Mouse (Mus musculus) neural tube, embryonic 12.5 days (tissue): ENCODE measurements around the gene Gm10964. TPM values are rescaled to one million over a fixed set of nuclear protein-coding genes. Genes with fewer than 3 reads are reported as not detected.

Source experiments
- ATAC-seq: fragments of 200-750 bp; cut with Nextera tagmentation; 2 replicates; pipeline ENCODE4 v1.8.0; 2017; ENCODE audit warnings: low read depth, mild to moderate bottlenecking, moderate TSS enrichment, moderate library complexity; ENCODE audit not compliant: low FRiP score
- H3K27ac ChIP-seq: fragments of 300-500 bp; sonication (generic); 2 replicates; pipeline ENCODE4 v1.5.1; 2016
- H3K27me3 ChIP-seq: fragments of 300-500 bp; sonication (generic); replicated peaks from 2 replicates; pipeline ENCODE4 v1.6.1; 2016; ENCODE audit warnings: mild to moderate bottlenecking
- H3K36me3 ChIP-seq: fragments of 300-500 bp; sonication (generic); 2 replicates; pipeline ENCODE4 v1.6.1; 2016; ENCODE audit warnings: mild to moderate bottlenecking
- H3K4me1 ChIP-seq: fragments of 300-500 bp; sonication (generic); 2 replicates; pipeline ENCODE4 v1.6.1; 2016
- H3K4me2 ChIP-seq: fragments of 300-500 bp; sonication (generic); replicated peaks from 2 replicates; pipeline ENCODE4 v1.6.1; 2016; ENCODE audit warnings: mild to moderate bottlenecking
- H3K4me3 ChIP-seq: fragments of 300-500 bp; sonication (generic); 2 replicates; pipeline ENCODE4 v1.5.1; 2016
- H3K9ac ChIP-seq: fragments of 300-500 bp; sonication (generic); 2 replicates; pipeline ENCODE4 v1.6.1; 2016; ENCODE audit warnings: mild to moderate bottlenecking
- H3K9me3 ChIP-seq: fragments of 300-500 bp; sonication (generic); 2 replicates; pipeline ENCODE4 v1.6.1; 2016; ENCODE audit warnings: mild to moderate bottlenecking
- WGBS: fragments of 180-500 bp; shearing (Covaris S2); methylation state at CpG from one replicate; pipeline ENCODE4 v1.1.7; 2016; 5-methylcytosine and 5-hydroxymethylcytosine counted together
- polyA plus RNA-seq: library from polyadenylated mRNA; unstranded; fragments of >200 nt; fragmentation: Nextera tagmentation; extraction: Ambion mirVana; gene quantifications from 2 replicates; pipeline ENCODE4 v1.2.1, GENCODE M21; 2016

The Gm10964 gene
- polyA plus RNA-seq, 1 experiment from 2014 or later: not detected

DNA sequence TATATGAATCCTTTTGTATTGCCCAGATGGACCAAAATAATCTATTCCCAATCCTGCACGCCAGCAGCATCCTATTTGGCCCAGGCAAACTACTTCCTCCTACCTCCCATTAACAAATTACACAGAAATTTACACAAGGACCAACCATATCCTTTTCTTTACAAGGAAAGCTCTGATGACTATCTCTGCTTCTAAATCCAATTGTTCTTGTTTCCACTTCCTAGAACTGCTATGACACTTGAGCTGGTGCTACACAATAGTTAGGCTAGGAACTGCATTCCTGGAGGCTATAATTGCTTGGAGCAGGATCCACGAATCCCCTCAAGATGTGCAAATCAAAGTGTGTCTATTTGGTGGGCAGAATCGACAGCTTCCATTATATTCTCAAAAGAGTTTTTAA lies 27.6 kb downstream of the Gm10964 start:
- Histone ChIP-seq H3K27ac (no peak overlapping the region), H3K4me2 (no peak overlapping the region), H3K9me3 (no peaks in the 10 kb centered on the region), H3K27me3 (no peaks in the 10 kb centered on the region), H3K36me3 (peaks cover 25% of the 10 kb centered on the region), H3K4me1 (no peaks in the 10 kb centered on the region), H3K4me3 (no peak overlapping the region), H3K9ac (no peak overlapping the region)
- WGBS: 63% methylated on average over 3 of the region's 3 CpGs
- ATAC-seq: no peak

DNA sequence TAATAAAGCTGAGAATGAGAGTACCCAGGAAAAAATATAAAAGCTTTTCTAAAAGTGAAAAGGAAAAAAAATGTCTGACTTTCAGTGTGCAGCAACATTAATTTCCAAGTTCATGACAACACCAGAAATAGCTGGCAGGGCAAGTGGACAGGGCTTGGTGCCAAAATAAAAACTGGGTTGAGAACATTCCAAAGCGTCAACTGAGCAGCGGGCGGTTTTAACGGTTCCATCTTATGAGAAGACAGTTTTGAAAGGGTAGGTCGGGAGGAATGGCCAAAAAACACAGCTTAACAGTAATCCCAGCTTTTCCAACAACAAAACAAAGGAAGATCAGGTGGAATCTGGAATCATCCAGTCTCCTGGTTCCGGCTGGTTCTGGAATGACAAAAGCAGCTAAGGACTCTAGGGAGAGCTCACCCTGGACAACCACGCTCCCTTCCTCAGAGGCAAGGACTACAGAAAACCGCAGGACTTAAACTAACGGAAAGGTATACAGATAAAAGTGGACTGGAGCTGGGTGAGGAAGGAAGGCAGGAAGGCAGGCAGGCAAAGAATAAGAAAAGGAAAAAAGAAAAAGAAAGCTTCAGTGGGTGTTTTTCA lies 32.5 kb downstream of the Gm10964 start:
- Histone ChIP-seq H3K4me3 (no peak overlapping the region), H3K36me3 (peaks cover 8% of the 10 kb centered on the region; the same call in 1 of the 2 replicates), H3K27ac (no peak overlapping the region), H3K9ac (no peak overlapping the region), H3K27me3 (no peaks in the 10 kb centered on the region), H3K4me1 (no peaks in the 10 kb centered on the region), H3K9me3 (no peaks in the 10 kb centered on the region), H3K4me2 (no peak overlapping the region)
- ATAC-seq: no peak
- 88% methylated on average over 9 of the region's 9 CpGs for WGBS

DNA sequence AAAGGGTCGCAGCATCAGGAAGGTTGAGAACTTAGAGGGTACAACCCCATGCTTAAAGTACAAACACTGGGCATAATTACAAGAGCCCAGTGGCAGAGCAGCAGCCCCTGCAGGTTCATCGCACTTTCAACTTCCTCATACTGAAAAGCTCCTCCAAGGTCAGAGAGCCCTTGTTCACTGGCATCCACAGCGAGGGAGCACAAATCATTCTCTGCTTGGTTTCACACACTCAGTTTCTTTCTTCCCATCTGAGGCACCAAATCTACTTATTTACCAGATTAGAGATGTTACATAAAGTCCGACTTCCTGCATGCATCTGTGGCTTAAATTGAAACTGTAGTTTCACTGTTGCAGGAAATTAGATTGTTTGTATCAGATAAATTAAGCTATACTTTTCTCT lies 33.7 kb downstream of the Gm10964 start:
- Histone ChIP-seq H3K4me1 (no peaks in the 10 kb centered on the region), H3K36me3 (peaks cover 19% of the 10 kb centered on the region), H3K27ac (no peak overlapping the region), H3K4me2 (no peak overlapping the region), H3K9me3 (no peaks in the 10 kb centered on the region), H3K9ac (no peak overlapping the region), H3K27me3 (no peaks in the 10 kb centered on the region), H3K4me3 (no peak overlapping the region)
- no peak for ATAC-seq
- WGBS: 83% methylated on average over 4 of the region's 4 CpGs

DNA sequence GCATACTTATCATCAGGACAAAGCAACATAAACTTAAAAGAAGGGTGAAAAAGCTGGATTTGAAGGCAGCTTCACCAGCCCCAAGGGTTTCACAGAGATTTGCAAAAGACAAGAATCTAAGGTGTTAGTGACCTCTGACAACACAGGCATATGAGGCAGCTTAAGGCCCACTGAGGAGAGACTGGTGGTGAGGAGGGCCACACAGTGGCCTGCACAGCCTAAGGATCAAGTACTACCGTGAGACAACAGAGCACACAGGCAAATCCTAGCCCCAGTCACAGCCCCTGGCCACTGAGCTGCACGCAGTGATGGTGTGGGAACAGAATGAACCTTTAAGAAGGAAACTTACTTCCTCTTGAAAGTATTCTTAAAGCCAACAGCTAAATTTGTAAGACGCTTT lies 34.3 kb downstream of the Gm10964 start:
- 88% methylated on average over 3 of the region's 3 CpGs for WGBS
- Histone ChIP-seq H3K4me3 (no peak overlapping the region), H3K4me1 (no peaks in the 10 kb centered on the region), H3K27ac (no peak overlapping the region), H3K4me2 (no peak overlapping the region), H3K36me3 (peaks cover 18% of the 10 kb centered on the region), H3K9me3 (no peaks in the 10 kb centered on the region), H3K27me3 (no peaks in the 10 kb centered on the region), H3K9ac (no peak overlapping the region)
- no peak for ATAC-seq

DNA sequence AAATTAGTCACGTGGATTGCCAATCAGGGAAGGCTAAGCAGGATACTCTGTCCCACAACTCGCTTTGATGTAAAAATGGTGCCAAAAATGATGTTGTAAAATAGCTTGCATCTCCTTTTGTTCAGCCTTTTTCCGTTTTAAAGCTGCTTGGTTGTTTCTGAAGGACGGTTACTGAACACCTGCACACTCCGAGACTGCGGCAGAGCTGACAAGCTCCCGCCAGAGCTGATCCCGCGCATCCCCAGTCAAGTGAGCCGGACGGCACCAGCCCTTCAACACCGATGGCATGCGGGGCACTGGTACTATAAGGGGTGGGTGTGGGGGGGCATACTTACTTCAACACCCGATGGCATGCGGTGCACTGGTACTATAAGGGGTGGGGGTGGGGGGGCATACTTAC lies 34.8 kb downstream of the Gm10964 start:
- Histone ChIP-seq H3K4me2 (no peak overlapping the region), H3K4me1 (no peaks in the 10 kb centered on the region), H3K36me3 (peaks cover 14% of the 10 kb centered on the region), H3K27ac (no peak overlapping the region), H3K27me3 (no peaks in the 10 kb centered on the region), H3K4me3 (no peak overlapping the region), H3K9me3 (no peaks in the 10 kb centered on the region), H3K9ac (no peak overlapping the region)
- WGBS: 88% methylated on average over 15 of the region's 15 CpGs
- ATAC-seq: no peak

DNA sequence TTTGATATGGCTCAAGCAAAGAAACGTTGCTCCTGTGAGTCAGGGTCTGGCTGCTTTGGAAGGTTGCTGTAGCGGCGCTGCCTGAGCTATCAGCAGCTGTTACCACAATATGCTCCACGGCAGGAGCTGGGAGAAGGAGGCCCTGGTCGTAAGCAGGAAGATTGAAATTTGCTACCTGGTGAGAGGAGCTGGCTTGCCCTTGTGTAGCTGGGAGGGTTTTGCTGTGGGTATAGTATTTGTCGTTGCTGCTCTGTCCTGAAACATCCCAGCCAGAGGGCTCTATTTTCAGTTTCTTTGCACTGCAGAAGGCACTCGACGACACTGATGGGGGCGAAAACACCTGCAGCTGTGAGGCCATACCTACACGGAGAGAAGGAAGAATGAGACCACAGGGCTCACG lies 38.8 kb downstream of the Gm10964 start:
- H3K9me3 ChIP-seq: no peaks in the 10 kb centered on the region
- H3K36me3 ChIP-seq: peaks cover 14% of the 10 kb centered on the region
- H3K27me3 ChIP-seq: no peaks in the 10 kb centered on the region
- no peak overlapping the region for H3K4me2 ChIP-seq
- 92% methylated on average over 11 of the region's 11 CpGs for WGBS
- H3K4me1 ChIP-seq: no peaks in the 10 kb centered on the region
- H3K9ac ChIP-seq: no peak overlapping the region
- H3K4me3 ChIP-seq: no peak overlapping the region
- H3K27ac ChIP-seq: no peak overlapping the region
- ATAC-seq: no peak

DNA sequence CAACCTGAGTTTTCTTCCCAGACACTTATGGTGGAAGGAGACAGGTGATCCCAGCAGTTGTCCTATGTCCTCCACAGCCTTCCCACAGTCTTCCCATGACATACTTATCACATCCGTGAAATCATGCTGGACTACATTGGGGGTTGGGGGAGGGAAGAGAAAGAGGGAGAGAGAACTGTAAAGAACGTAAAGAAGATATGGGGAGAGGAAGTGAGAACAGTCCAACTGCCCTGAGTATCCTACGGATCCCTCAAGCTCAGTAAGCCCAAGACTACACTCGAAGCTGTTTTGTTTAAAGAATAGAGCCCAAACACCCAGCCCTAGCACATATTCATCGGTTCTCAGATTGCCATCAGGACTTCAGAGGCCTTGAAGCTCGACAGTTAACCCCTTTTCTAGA lies 39.5 kb downstream of the Gm10964 start:
- H3K4me2 ChIP-seq: no peak overlapping the region
- no peak overlapping the region for H3K9ac ChIP-seq
- no peaks in the 10 kb centered on the region for H3K4me1 ChIP-seq
- H3K4me3 ChIP-seq: no peak overlapping the region
- no peaks in the 10 kb centered on the region for H3K27me3 ChIP-seq
- no peaks in the 10 kb centered on the region for H3K9me3 ChIP-seq
- no peak for ATAC-seq
- peaks cover 14% of the 10 kb centered on the region for H3K36me3 ChIP-seq
- 93% methylated on average over 6 of the region's 6 CpGs for WGBS
- H3K27ac ChIP-seq: no peak overlapping the region

DNA sequence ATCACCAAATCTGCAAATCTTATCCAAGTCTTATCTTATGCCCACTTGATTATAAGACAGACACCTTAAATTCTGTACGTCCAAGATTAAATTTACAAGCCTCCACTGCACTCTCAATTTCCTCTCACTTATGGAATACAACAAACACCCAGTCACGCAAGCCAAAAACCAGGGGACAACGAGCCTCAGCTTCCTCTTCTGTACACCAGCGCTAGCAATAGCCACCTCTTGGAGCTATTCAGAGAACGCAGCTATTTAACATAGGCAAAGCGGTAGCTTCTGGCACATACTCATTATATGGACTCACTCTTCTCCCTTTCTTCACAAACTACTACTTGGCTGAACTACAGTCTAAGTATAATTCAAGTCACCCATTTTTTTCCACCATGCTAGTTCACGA lies 40.0 kb downstream of the Gm10964 start:
- no peak for ATAC-seq
- H3K4me1 ChIP-seq: no peaks in the 10 kb centered on the region
- 91% methylated on average over 7 of the region's 7 CpGs for WGBS
- H3K4me2 ChIP-seq: no peak overlapping the region
- no peaks in the 10 kb centered on the region for H3K9me3 ChIP-seq
- no peak overlapping the region for H3K9ac ChIP-seq
- peaks cover 14% of the 10 kb centered on the region for H3K36me3 ChIP-seq
- no peak overlapping the region for H3K4me3 ChIP-seq
- H3K27me3 ChIP-seq: no peaks in the 10 kb centered on the region
- no peak overlapping the region for H3K27ac ChIP-seq

DNA sequence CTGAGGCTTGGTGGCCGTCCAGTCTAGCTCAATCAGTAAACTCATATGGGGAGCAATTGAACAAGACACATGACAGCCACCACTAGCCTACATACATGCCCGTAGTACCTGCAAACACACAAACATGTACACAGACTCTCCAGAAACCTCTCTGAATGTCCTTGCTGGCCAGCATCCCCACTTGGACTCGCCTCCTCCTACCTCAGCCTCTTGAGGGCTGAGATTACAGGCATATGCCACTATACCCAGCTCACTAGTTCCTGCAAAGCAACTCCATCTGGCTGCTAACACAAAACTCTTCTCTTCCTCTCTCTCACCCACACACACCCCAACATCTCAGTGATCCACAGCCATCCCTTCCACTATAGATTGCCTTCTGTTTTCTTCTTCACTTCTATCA lies 41.1 kb downstream of the Gm10964 start:
- Histone ChIP-seq H3K9me3 (no peaks in the 10 kb centered on the region), H3K9ac (no peak overlapping the region), H3K4me1 (0 out of 2 replicates have a peak, but pooled peaks cover 5% of the 10 kb centered on the region), H3K4me3 (no peak overlapping the region), H3K27ac (no peak overlapping the region), H3K36me3 (peaks cover 14% of the 10 kb centered on the region), H3K27me3 (no peaks in the 10 kb centered on the region), H3K4me2 (no peak overlapping the region)
- no peak for ATAC-seq
- 82% methylated on average over 3 of the region's 3 CpGs for WGBS

DNA sequence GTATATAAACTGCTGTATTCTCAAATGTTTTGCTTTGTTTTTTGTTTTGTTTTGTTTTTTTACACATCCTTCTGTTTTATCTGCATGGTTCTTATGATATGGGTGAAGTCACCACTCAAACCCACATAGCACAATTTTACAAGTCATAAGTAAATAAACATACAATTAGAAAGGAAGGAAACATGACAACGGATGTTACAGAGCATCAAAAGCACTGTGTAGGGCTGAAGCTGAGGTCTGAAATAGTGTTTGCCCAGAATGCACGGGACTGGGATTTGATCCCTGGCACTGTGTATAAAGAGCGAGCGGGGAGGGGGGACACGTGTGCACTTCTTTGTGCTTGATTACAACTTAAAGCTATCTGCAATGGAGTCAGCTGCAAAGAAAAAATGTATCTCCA lies 41.6 kb downstream of the Gm10964 start:
- Histone ChIP-seq H3K27ac (no peak overlapping the region), H3K36me3 (peaks cover 14% of the 10 kb centered on the region), H3K4me1 (0 out of 2 replicates have a peak, but pooled peaks cover 6% of the 10 kb centered on the region), H3K9ac (no peak overlapping the region), H3K9me3 (no peaks in the 10 kb centered on the region), H3K4me3 (no peak overlapping the region), H3K27me3 (no peaks in the 10 kb centered on the region), H3K4me2 (no peak overlapping the region)
- 86% methylated on average over 5 of the region's 5 CpGs for WGBS
- no peak for ATAC-seq

DNA sequence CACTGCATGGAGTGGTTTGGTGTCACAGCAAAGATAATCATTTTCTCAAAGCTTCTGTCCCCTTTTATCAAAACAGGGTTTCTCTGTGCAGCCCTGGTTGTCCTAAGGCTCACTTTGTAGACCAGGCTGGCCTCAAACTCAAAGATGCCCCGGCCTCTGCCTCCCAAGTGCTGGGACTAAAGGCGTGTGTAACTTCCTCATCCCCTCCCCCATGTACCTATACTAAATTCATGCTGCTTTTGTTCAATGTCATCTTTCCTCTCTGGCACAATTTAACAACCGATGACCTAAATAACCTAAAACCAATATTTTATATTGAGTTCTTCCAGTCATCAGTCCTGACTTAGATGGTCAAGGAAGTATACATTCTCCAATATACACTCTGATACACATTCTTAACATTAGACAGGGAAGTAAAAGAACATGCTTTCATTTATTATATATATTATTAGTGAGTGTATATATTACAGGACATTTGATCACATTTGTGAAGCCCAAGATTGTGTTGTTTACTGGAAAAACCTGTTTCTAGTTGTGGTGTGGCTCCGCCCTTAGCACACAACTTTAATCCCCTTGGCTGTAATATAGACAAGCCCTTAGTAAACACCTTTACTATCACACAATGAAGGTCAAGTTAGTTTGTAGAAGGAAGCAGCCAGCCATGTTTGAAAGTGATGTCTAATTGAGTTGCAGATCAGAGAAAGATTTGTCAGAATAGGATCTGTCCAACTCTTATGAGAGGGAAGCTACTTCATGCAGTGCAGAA lies 43.9 kb downstream of the Gm10964 start:
- Histone ChIP-seq H3K9me3 (no peaks in the 10 kb centered on the region), H3K4me1 (0 out of 2 replicates have a peak, but pooled peaks cover 6% of the 10 kb centered on the region), H3K4me2 (no peak overlapping the region), H3K27ac (no peak overlapping the region), H3K9ac (no peak overlapping the region), H3K36me3 (peaks cover 1% of the 10 kb centered on the region), H3K27me3 (no peaks in the 10 kb centered on the region), H3K4me3 (no peak overlapping the region)
- 92% methylated on average over 4 of the region's 4 CpGs for WGBS
- no peak for ATAC-seq

DNA sequence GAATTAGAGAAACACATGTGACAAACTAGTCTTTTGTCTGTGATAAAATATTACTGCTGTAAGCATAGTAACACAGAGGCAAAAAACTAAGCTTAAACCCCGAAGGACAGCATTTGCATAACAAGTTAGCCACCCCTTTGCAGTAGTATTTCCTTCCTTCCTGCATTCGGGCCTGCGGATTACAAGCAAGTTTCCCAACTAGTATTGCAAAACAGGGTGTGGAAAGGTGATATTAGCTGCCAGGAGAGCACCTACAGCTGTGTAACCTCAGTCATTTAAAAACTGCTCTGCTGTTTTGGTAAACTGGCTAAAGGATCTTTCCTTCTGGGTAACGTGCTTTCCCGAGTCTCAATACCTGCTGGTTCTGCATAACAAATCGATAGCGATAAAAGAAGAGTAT lies 48.1 kb downstream of the Gm10964 start:
- no peak overlapping the region for H3K27ac ChIP-seq
- no peaks in the 10 kb centered on the region for H3K9me3 ChIP-seq
- peaks cover 17% of the 10 kb centered on the region for H3K4me1 ChIP-seq
- no peak for ATAC-seq
- H3K4me2 ChIP-seq: no peak overlapping the region
- H3K4me3 ChIP-seq: no peak overlapping the region
- no peak overlapping the region for H3K9ac ChIP-seq
- H3K36me3 ChIP-seq: no peaks in the 10 kb centered on the region
- no peaks in the 10 kb centered on the region for H3K27me3 ChIP-seq
- 58% methylated on average over 7 of the region's 7 CpGs for WGBS

DNA sequence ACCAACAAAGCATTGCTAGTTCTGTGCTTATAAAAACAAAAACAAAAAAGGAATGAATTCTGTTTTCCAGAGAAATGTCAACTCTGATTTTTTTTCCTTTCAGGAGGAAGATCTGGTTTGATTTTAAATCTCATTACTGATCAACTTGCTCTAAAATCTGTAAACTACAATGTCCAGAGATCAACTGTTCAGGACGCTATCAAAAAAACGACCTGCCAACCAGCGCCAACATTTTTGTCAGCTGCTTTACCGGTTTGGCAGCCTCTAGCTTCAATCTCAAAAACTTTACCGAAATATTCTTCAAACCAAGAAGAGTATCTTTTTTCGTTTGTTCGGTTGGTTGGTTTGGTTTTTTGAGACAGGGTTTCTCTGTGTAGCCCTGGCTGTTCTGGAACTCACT lies 49.9 kb downstream of the Gm10964 start:
- no peak overlapping the region for H3K9ac ChIP-seq
- H3K27ac ChIP-seq: no peak overlapping the region
- no peaks in the 10 kb centered on the region for H3K36me3 ChIP-seq
- H3K4me3 ChIP-seq: no peak overlapping the region
- WGBS: 85% methylated on average over 7 of the region's 7 CpGs
- peaks cover 17% of the 10 kb centered on the region for H3K4me1 ChIP-seq
- peak overlapping the region; percentile 81 for H3K4me2 ChIP-seq
- H3K27me3 ChIP-seq: no peaks in the 10 kb centered on the region
- ATAC-seq: no peak
- H3K9me3 ChIP-seq: no peaks in the 10 kb centered on the region
